Mouse (Mus musculus) retina, postnatal 1 day (tissue): ENCODE results near the gene Hoxb6.

Experiments used
- DNase-seq: peaks from one replicate; pipeline ENCODE4 v3.0.0-alpha.2; 2012

Gene Hoxb6

GRCm38 (mm10) chr11:96291681-96292564, at the start of gene Hoxb6:
Hoxb6 (plus strand) TSS chr11:96292476.
- DNase-seq: no peak

DNA sequence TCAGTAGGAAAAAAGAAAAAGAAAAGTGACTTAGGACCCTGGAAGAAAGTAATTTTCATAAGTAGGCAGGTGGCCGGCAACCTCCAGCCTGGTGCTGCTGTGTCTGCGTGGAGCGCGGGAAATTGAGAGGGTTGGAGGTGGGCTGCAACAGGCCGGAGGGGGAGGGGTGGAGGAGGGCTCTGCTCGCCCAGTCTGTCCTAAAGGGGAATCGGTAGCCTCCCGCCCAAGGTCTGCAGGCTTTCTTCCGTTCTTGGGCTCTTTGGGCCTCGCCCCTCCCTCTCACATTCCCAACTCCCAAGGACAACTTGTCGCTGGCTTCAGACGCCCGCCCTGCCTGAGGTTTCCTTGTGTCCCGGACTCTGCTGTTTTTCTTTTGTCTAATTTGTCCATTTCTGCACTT, 41.4 kb upstream of the Hoxb6 start:
- DNase-seq: no peak

- DNase-seq: no peak
These were observed 40.7 kb upstream of the Hoxb6 start for GRCm38 (mm10) chr11:96251480-96252031.

- no peak for DNase-seq
These were observed 39.6 kb upstream of the Hoxb6 start for GRCm38 (mm10) chr11:96252541-96253120.

DNA sequence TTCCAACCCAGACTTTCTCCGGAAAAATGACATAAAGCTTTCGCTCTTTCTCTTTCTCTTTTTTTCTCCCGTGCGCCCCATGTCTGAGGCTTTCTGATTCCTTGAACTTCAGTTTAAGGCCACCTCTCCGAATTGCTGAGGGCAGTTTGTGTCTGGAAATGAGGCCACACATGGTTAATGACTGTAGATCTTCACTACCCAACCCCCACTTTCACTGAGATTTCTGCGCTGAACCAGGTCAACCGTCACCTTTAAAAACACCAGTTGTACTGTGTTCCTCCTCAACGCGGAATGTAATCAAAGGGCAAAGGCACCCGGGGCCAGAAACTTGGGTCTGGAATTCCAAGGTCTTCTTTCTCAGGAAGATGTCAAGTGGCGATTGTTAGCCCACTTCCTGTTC, 38.1 kb upstream of the Hoxb6 start:
- no peak for DNase-seq

GRCm38 (mm10) chr11:96255111-96255995, 36.9 kb upstream of the Hoxb6 start:
- no peak for DNase-seq

GRCm38 (mm10) chr11:96255996-96256445, 36.3 kb upstream of the Hoxb6 start:
- DNase-seq: no peak

DNA sequence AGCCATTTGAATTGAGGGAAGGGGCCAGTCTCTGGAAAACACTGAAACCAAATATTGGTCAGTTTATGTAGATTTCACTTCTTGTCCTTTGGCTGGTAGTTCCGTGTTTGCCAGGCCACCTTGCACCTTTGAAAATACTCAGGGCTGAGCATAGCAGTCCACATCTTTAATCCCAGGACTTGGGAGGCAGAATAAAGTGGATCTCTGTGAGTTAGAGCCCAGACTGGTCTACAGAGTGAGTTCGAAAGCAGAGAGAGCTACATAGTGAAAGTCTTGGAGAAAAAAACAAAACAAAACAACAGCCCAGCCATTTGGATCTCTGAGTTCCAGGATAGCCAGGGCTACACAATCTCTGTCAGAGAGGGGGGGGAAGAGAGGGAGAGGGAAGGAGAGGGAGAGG, 35.1 kb upstream of the Hoxb6 start:
- DNase-seq: no peak

DNA sequence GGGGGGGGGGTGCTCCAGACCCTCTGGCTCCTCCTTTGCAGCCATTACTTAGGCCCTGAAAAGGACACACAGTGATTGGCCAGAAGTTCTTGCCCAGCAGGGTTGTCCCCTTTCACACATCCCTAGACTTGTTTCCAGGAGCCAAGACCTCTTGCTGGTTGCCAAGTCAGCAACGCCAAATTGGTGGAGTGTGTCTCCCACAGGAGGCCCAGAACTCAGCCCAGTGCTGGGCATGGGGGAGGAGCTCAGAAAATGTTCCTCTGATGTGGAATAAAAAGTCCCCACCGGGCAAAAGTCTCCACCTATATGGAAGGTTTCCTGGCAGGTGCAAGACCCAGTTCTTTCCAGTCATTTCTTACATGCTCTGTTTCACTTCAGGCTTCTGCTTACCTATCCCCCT, 33.2 kb upstream of the Hoxb6 start:
- DNase-seq: no peak

DNA sequence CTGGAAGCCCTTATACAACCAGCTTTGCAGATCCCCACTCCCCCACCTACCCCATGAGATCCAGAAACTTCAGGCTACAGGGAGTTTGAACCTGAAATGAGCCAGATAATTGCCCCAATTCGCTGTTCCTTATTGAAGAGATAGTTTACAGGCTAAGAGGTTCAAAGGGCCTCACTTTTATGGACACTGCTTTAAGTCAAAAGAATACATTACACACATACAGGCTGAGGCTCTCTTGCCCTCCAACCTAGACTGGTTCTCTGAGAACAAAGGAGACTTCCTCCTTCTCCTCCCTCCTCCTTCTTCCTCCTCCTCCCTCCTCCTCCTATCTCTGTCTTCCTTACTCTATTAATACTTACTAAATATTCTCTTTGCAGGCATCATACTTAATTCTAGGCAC, 32.8 kb upstream of the Hoxb6 start:
- no peak for DNase-seq

GRCm38 (mm10) chr11:96260310-96260970, 31.8 kb upstream of the Hoxb6 start:
- peak; percentile 39 for DNase-seq

DNA sequence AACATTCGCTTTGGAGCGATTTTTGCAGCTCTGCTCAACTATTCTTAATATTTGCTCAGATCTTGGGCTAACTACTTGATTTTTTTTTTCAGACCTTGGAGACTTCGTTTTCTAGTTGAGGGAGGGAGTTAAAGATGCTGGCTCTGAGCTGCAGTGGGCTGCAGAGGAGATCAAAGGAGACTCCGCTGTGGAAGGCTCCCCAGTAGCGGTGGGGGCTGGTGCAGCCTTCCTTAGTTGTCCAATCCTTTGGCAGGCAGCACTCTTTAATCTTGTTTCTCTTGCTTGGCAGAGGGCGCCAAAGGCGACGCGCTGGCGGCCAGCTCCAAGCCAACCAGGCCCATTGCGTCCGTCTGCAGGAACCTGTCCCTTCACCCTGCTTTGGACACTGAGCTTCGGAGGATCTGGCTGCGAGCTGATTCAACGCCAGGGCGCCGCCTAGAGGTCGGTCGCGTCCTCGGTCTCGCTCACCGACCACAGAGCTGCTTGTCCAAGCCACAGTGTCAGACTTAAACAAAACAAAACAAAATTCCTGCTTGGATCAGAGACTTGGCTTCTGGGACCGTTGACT, 30.9 kb upstream of the Hoxb6 start:
- peak; percentile 84 for DNase-seq

DNA sequence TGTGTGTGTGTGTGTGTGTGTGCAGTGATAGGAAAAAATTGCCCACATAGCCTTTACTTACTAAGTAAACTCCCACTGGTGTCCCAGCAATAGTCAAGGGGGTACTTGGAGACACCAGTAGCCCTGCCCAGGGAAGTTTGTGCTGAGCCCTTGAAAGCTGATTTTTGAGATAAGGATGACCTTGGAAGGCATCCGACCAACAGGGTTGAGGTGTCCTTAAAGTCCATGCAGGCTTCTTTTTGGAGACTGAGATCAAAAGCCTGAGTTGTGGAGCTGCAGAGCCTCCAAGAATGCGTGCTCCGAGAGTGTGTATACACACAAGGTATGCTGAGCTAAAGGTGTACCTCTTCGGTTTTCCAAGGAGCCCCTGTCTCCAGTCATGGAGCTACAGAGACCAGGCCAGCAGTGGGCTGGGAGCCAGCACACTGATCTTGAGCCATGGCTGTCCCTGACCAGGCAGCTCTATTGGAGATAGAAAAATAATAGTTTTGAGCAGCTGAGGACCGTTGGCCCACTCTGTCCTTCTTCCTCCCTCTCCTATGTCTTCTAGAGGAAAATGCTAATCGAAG, 29.9 kb upstream of the Hoxb6 start:
- DNase-seq: no peak

- DNase-seq: no peak
These were observed 28.5 kb upstream of the Hoxb6 start for GRCm38 (mm10) chr11:96263636-96264389.

DNA sequence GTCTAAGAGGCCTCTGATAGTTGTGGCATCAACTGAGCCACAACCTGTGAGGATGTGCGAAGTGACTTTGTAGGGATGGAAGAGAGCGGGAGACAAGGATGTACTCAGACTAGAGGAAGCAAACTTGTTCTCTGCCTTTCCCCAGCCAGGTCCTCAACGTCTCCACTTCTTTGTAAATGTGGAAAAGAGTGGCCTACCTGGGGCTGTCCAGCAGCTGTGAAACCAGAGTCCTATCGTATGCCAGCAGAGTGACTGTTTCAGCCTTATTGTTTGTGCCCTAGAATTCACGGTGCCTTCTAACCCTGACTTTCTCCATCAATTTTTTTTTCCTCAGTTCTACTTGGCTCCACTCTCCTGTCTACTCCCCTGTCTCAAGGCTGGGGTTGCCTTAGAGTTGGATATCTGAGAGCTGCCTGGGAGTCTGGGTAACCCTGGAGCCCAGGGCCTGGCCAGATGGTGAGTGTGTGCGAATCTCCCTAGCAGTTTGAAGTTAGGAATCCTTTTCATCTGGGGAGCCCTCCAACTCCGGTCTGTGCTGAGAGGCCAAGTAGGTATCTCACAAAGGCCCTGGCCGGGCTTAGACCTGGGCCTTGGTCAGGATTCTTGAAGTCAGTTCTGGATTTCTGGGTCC, 27.8 kb upstream of the Hoxb6 start:
- no peak for DNase-seq

DNA sequence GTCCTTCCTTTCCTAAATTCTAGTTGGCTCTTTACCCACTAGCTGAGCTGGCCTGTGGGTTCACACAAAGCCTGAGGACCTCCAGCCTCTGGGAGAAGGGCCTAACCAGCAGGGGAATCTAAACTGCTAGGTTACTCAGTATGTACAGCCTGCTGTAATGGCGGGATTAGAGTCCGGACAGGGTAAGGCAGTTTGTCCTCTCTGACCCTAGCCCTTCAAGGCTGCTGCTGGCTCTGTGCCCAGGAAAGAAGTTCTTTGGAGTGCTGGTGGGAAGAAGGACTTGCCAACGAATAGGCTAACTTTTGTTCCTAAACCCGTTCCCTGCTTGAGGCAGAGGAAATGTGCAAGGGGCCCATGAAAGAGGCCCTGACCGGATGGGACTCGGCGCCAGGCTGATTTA, 26.3 kb upstream of the Hoxb6 start:
- DNase-seq: no peak

DNA sequence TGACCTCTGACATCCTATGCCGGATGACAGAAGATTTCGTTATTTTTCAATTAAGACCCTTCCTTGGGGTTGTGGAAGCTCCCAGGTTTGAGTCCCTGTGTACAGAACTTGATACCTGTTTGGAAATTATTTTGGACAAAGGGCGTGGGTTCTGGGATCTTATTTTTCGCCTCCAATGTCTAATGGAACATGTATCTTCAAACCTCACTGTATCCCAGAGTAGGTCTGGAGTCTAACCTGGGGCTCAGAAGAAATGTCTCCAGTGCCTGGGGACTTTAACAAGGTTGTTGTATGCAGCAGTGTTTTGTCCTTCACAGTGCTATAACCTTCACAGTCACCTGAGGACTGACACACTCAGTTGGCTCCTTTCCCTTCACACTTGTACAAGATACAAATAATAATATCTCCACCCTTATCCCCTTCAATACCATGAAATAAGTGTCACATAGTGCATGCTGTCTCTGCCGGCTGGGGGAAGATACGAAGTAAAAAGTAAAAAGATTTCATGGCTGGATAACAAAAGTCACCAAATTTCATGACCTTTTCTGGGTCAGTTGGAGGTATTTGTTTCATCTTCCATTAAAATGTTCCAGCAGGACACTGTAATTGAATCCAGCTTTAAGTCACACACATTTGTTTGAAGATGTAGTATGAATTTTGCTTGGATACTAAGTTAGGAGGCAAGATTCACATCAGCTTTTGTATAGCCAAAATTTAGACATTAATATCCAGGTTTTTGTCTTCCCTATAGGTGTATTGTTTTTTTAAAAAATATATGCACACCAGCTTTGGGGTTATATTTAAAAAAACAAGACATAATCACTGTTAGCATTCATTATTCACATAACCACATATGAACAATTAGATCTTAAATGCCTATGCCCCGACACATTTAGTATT, 25.0 kb upstream of the Hoxb6 start:
- DNase-seq: no peak

GRCm38 (mm10) chr11:96268031-96268745, 24.1 kb upstream of the Hoxb6 start:
- DNase-seq: no peak

DNA sequence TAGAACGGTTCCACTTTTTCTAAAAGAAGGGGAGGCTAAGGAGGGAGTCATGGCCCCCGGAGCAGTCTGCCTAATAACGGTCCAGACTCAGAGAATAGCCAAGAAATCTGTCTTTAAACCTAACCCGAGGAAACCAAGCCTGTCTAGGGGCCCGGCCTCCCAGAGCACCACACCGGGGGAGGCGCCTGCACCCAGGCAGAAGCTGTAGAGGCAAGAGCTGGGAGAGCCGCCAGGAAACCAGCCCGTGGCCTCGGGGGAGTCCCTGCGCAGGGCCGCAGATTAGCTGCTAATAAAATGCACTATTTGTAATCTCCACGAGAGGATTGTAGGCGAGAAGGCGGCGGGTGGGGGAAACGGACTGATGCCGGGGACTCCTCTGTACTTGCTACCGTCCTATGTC, 22.4 kb upstream of the Hoxb6 start:
- DNase-seq: no peak
